Mouse (Mus musculus) CH12F3 (cell line): ENCODE measurements around the gene Rbks.

ENCODE experiments used
- in situ Hi-C: fragments of 300-500 bp; cut with MboI; formaldehyde crosslinking; loops from 2 replicates; pipeline ENCODE4 v1.14.3; 2020; ENCODE audit warnings: low sequenced_read_pairs

Gene Rbks

DNA sequence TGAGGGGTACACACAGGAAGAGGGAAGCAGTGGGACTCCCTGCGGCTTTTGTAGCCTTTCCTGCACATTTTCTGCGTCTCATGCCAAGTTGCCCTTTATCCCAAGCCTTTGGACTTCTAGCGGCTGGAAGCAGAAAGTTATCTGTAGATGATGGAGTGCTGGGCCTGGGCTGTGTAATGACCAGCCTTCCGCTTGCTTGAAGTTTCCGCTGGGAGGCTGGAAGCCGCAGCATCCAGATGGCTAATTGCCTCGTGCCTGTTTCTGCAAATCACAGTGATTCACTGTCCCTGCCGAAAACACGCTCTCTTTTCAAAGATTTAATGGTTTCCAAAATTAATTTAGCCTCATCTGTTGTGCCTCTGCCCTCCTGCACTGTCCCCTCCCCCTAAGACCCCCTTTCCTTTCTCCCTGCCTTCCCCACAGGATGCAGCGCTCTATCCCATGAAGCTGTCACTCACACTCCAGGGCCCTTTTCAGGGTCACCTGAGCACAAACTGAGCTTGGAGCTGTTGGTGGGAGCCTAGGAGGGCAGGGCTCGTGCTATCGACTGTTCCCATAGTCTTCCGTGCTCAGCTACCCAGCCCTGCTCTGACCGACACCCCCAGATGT lies 107.6 kb downstream of the Rbks start:
- in situ Hi-C loops, result loop anchor here (25.0 kb wide), 2 partner anchors 597 to 897 kb away; no protein-coding TSS in a partner anchor

DNA sequence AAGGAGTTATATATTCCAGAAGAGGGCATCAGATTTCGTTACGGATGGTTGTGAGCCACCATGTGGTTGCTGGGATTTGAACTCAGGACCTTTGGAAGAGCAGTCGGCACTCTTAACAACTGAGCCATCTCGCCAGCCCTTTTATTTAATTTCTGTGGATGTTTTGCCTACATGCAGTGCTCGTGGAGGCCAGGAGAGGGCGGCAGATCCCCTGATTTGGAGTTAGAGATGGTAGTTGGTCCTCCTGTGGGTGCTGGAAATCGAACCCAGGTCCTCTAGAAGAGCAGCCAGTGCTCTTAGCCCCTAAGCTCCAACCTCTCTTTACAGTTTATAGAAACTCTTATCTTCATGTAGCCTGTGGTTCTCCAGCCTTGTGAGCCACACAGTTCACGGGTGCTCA lies 108.8 kb downstream of the Rbks start:
- in situ Hi-C loops, result loop anchor here (25.0 kb wide), 2 partner anchors 599 to 899 kb away; no protein-coding TSS in a partner anchor

DNA sequence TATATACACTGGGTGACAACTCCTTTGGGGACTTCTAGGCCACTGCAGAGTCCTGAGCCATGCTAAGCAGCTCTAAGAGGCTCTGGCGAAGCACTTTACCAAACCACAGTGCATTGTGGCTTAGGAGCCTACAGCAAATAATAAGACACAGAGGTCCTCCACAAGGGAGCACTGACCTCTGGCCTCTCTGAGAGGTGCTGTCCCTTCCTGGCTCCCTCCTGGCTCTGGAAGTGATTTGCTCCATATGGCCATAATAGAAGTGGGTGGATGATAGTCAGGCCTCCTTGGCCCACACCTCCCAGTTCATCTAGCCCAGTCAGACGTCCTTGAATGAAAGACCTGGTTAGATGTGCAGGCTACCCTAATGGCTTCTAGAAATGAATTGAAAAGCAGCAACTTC lies 109.4 kb downstream of the Rbks start:
- in situ Hi-C loops, result loop anchor here (25.0 kb wide), 2 partner anchors 599 to 899 kb away; no protein-coding TSS in a partner anchor

DNA sequence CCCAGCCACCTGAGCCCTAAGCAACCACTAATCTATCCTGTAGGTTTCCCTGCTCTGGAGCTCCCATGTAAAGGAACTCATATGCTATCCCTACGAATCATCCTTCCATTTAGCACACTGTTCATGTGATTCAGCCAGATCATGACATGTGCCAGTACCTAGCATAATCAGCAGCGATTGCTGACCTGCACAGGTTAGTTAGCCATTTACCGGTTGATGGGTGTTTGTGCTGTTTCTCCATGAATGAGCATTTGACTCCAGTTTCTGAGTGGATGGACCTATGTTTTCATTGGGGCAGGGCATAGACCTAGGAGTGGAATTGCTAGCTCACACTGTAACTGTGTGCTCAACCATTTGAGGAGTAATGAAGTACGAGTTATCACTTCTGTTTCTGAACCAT lies 111.9 kb downstream of the Rbks start:
- in situ Hi-C loops, result loop anchor here (25.0 kb wide), 2 partner anchors 602 to 902 kb away; no protein-coding TSS in a partner anchor

DNA sequence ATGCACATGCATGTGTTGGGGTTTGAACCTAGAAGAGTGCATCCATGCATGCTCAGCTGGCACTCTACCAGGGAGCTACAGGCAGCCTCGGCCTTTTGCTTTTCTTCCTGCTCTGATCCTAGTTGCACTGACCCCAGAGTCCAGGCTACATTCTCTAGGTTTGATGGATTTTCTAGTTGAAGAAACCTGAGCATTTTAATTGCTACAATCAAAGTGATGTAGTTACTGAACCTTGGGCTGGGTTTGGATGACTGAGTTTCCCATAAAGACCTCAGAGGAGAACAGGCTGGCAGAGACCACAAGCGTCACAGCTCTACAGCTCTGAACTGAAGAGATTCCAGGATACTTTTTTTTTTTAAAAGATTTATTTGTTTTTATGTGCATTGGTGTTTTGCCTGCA lies 114.2 kb downstream of the Rbks start:
- in situ Hi-C loops, result loop anchor here (25.0 kb wide), 2 partner anchors 604 to 904 kb away; no protein-coding TSS in a partner anchor

DNA sequence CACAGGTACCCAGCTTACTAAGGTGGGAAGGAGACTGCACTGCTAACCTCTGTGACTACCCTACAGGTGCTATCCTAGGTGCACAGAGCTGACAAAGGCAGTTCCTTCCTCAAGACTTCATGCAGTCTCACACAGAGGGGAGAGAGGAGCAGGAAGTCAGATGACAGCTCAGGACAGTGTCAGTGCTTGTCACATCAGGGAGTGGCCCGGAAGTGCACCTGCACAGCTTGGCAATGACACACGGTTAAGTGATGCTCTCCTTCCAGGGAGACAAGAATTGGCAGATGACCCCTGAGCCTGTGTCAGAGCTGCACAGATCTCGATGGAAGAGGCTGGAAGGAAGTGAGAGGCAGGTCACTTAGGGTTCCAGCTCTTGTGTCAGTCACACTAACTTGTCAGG lies 115.5 kb downstream of the Rbks start:
- in situ Hi-C loops, result loop anchor here (25.0 kb wide), 2 partner anchors 605 to 905 kb away; no protein-coding TSS in a partner anchor

DNA sequence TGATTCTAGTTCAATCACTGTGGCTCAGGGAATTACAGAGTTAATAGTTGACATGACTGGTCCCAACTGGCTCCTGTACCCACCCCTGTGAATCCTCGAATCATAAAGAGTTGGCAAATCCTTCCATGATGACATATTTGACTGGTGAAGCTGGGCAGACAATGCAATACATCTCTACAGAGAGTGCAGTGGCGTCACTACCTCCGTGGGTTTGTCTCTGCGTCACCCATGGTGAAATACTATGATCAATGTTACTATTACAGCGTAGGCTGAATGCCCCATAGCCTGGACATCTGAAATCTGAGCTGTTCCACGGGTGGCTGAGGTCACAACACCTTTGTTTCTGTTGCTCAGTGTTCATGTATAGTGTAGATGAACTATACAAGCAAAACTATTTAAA lies 116.2 kb downstream of the Rbks start:
- in situ Hi-C loops, result loop anchor here (25.0 kb wide), 2 partner anchors 606 to 906 kb away; no protein-coding TSS in a partner anchor

DNA sequence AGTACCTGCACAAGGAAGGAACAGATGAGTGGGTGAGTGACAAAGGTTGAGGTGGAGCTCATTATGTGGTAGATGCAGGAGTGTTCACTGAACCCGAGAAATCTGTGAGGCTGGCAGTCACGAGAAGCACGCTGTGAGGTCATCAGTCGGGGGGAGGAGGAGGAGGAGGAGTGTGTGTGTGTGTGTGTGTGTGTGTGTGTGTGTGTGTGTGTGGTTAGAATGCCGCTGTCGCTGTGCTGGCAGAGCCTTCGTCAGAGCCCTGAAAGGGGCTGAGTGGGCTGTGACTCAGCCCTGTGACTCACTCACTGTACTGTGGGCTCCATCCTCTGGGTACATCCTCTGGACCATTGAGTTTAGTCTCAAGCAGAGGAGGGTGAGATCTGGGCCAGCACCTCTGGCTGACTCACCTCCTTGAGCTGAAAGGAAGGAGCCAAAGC lies 120.9 kb downstream of the Rbks start:
- in situ Hi-C loops, result loop anchor here (25.0 kb wide), 2 partner anchors 611 to 911 kb away; no protein-coding TSS in a partner anchor
